Mouse (Mus musculus): ENCODE results near the gene Znrf2.

DNA sequence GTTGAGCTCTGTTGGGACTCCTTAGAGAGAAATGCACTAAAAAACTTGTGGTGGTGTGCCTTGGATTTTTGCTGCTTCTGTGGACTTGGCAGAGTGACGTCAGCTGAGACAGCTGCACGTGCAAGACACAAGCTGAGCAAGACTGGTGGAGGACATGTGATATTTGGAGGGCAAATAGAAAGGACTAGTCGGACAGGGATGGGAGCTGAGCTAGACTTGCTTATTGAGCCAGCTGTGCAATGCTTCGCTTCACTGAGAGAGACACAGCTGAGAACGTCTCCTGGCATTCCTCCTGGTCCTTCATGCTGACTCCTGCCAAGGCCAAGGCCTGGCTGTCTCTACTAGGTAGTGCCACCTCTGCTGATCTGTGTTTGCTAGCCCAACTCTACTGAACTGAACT lies 10.8 kb downstream of the Znrf2 start:
- TF ChIP-seq EP300 (IDR thresholded peaks at IDR 0.05; ENCODE audit: low read depth in 1 of 2, low read length in 2 of 2) = no peak
- no peak for TF ChIP-seq ELF1 (IDR thresholded peaks at IDR 0.05; ENCODE audit: low read depth, low read length)
- TF ChIP-seq ETS1 (IDR thresholded peaks at IDR 0.05; ENCODE audit: low read depth, low read length) = no peak
- no peak for TF ChIP-seq HCFC1 (IDR thresholded peaks at IDR 0.05; ENCODE audit: low read depth, low read length)
- TF ChIP-seq TAL1 (IDR thresholded peaks at IDR 0.05; ENCODE audit: low read length) = no peak
- TF ChIP-seq POLR2AphosphoS2 (IDR thresholded peaks at IDR 0.05; ENCODE audit: low read length) = no peak
- TF ChIP-seq CTCF (IDR thresholded peaks at IDR 0.05 in 2 of 3, conservative IDR thresholded peaks at IDR 0.05 in 1 of 3; ENCODE audit: control insufficient read depth in 1 of 3, insufficient read depth in 1 of 3, low read depth in 2 of 3, low read length in 3 of 3, poor library complexity in 1 of 3, severe bottlenecking in 1 of 3) = no peak
- TF ChIP-seq TBP (IDR thresholded peaks at IDR 0.05; ENCODE audit: low read depth, low read length) = no peak
- no peak for TF ChIP-seq POLR2A (IDR thresholded peaks at IDR 0.05; ENCODE audit: control insufficient read depth in 1 of 2, insufficient read depth in 1 of 2, low read depth in 1 of 2, low read length in 2 of 2, poor library complexity in 1 of 2)
- TF ChIP-seq JUND (IDR thresholded peaks at IDR 0.05; ENCODE audit: low read depth, low read length) = no peak
- TF ChIP-seq ZMIZ1 (IDR thresholded peaks at IDR 0.05; ENCODE audit: low read depth, low read length) = no peak
